Mouse (Mus musculus) G1E (cell line): ENCODE measurements around the gene 4930579F01Rik. TPM values are rescaled to one million over a fixed set of nuclear protein-coding genes. Genes with fewer than 3 reads are reported as not detected.

Source experiments
- ATAC-seq: 2 replicates; pipeline ENCODE4 v1.8.0; 2016; ENCODE audit warnings: mild to moderate bottlenecking; ENCODE audit not compliant: insufficient number of reproducible peaks, poor library complexity, low FRiP score, severe bottlenecking; ENCODE audit errors: extremely low read depth
- DNase-seq: peaks from one replicate; pipeline ENCODE4 v3.0.0; 2012; ENCODE audit warnings: low spot score
- H3K27me3 ChIP-seq: 2 replicates; pipeline ENCODE4 v1.6.1; 2012; ENCODE audit warnings: mild to moderate bottlenecking, low read length, inconsistent platforms; ENCODE audit not compliant: insufficient read depth
- H3K36me3 ChIP-seq: replicated peaks from 2 replicates; pipeline ENCODE3; 2012; ENCODE audit warnings: mild to moderate bottlenecking, inconsistent platforms
- H3K4me1 ChIP-seq: 2 replicates; pipeline ENCODE4 v1.6.1; 2012; ENCODE audit warnings: low read depth, low read length, inconsistent platforms, mixed read lengths; ENCODE audit not compliant: insufficient read depth
- H3K4me3 ChIP-seq: 2 replicates; pipeline ENCODE4 v1.5.1; 2012; ENCODE audit warnings: low read depth, mild to moderate bottlenecking, inconsistent platforms, low read length, moderate library complexity, mixed read lengths
- H3K9me3 ChIP-seq: replicated peaks from 2 replicates; pipeline ENCODE4 v1.6.1; 2012; ENCODE audit warnings: inconsistent platforms
- CTCF ChIP-seq: IDR thresholded peaks from 2 replicates; pipeline ENCODE4 v1.5.1; 2012; ENCODE audit warnings: low read depth, low read length, inconsistent platforms, mixed read lengths
- GATA1 ChIP-seq: IDR thresholded peaks from 2 replicates; pipeline ENCODE4 v1.6.1; 2012; ENCODE audit warnings: borderline replicate concordance, low read length, inconsistent platforms, mixed read lengths
- GATA2 ChIP-seq: IDR thresholded peaks from 2 replicates; pipeline ENCODE4 v1.6.1; 2012; ENCODE audit warnings: low read depth, low read length, inconsistent platforms, borderline replicate concordance
- POLR2AphosphoS5 ChIP-seq: IDR thresholded peaks from 2 replicates; pipeline ENCODE4 v1.6.1; 2012; ENCODE audit warnings: low read depth, low read length, inconsistent platforms; ENCODE audit not compliant: insufficient replicate concordance
- TAL1 ChIP-seq: conservative IDR thresholded peaks from 2 replicates; pipeline ENCODE4 v1.6.1; 2012; ENCODE audit warnings: low read depth, low read length, inconsistent platforms, mixed read lengths
- polyA plus RNA-seq: library from polyadenylated mRNA; stranded (reverse); fragments of >175 nt; gene quantifications from 2 replicates; pipeline ENCODE4 v1.2.3, GENCODE M21; 2012
- total RNA-seq, 2 experiments: library from RNA; stranded (forward) in 1 of 2; stranded (reverse) in 1 of 2; fragments of 200-1000 nt in 1 of 2; fragments of >200 nt in 1 of 2; fragmentation: Nextera tagmentation in 1 of 2; gene quantifications; 2 replicates each; pipeline ENCODE4 v1.2.3; 2014 to 2017

4930579F01Rik gene
- total and polyA plus RNA-seq, 3 experiments: not detected

GRCm38 (mm10) chr3:138239461-138239860 lies 45.8 kb upstream of the 4930579F01Rik start:
- H3K9me3 ChIP-seq: no peaks in the 10 kb centered on the region
- DNase-seq: no peak
- peaks cover 10% of the 10 kb centered on the region for H3K27me3 ChIP-seq
- TF ChIP-seq GATA1 (no peak), TAL1 (no peak), CTCF (no peak), POLR2AphosphoS5 (no peak), GATA2 (no peak)
- no peak for ATAC-seq
- H3K4me1 ChIP-seq: no peaks in the 10 kb centered on the region
- H3K36me3 ChIP-seq: no peaks in the 10 kb centered on the region
- no peak overlapping the region for H3K4me3 ChIP-seq

- Histone ChIP-seq H3K4me1 (no peaks in the 10 kb centered on the region), H3K9me3 (no peaks in the 10 kb centered on the region), H3K4me3 (no peak overlapping the region), H3K36me3 (no peaks in the 10 kb centered on the region), H3K27me3 (peaks cover 10% of the 10 kb centered on the region)
- DNase-seq (no peak), ATAC-seq (no peak)
- TF ChIP-seq GATA2: no peak
- TF ChIP-seq TAL1: no peak
- TF ChIP-seq POLR2AphosphoS5: no peak
- no peak for TF ChIP-seq CTCF
- TF ChIP-seq GATA1: no peak
These were observed 44.4 kb upstream of the 4930579F01Rik start for GRCm38 (mm10) chr3:138238046-138238445.

DNA sequence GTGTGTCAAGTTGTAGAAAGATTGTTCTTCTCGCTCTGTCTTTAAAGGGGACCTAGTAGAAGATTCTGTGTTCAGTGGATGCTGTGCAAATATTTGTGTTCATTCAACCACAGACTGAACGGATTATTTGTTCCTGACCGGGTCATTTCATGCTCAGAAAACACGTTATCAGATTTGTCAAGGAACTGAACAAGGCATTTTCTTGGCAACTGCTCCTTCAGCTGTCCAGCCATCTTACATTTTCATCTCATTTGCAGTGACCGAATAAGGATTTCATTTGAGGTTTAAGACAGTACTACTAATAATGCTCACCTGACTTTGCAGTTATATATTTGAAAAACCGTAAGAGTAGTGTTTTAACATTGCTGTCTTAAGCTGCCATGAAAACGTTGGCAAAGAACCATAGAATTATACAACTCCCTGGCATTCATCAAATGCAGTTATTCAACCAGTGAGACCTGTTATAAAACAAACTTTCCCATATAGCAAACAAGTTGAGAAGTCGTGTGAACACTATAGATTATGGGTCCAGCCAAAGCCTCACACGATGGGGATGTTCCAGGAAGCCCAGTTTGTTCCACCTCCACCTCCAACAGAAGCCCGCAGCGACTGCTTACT lies 43.0 kb upstream of the 4930579F01Rik start:
- Histone ChIP-seq H3K9me3 (no peaks in the 10 kb centered on the region), H3K4me3 (no peak overlapping the region), H3K36me3 (no peaks in the 10 kb centered on the region), H3K27me3 (peaks cover 5% of the 10 kb centered on the region; the same call in 1 of the 2 replicates), H3K4me1 (no peaks in the 10 kb centered on the region)
- DNase-seq: no peak
- no peak for TF ChIP-seq GATA2
- no peak for TF ChIP-seq CTCF
- ATAC-seq: no peak

DNA sequence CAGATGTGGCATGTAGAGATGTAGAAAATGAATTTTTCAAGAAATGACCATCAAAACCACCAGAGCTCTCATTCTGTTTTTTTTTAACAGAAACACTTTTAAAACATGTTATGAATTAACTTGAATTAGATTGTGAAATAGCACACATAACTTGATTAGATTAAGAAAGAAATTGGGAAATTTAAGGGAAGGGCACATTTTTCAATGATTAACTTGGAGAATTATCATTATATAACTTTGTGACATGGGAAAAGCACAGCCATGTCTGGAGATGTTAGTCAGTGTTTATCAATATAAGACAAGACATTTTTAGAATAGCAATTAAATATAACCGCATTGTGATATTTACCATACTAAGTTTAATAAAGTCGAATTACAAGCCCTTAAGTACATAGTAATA lies 37.9 kb upstream of the 4930579F01Rik start:
- DNase-seq (no peak), ATAC-seq (no peak)
- TF ChIP-seq TAL1 (no peak), GATA2 (no peak), POLR2AphosphoS5 (no peak), GATA1 (no peak), CTCF (no peak)

GRCm38 (mm10) chr3:138230266-138230665 lies 36.6 kb upstream of the 4930579F01Rik start:
- Histone ChIP-seq H3K27me3 (peaks cover 7% of the 10 kb centered on the region), H3K4me1 (no peaks in the 10 kb centered on the region), H3K4me3 (no peak overlapping the region), H3K36me3 (no peaks in the 10 kb centered on the region), H3K9me3 (no peaks in the 10 kb centered on the region)
- no peak for ATAC-seq
- no peak for DNase-seq
- TF ChIP-seq POLR2AphosphoS5 (no peak), CTCF (no peak), GATA1 (no peak), GATA2 (no peak), TAL1 (no peak)

More for the DNA sequence above, 37.9 kb upstream of the 4930579F01Rik start:
- Histone ChIP-seq H3K36me3 (no peaks in the 10 kb centered on the region), H3K9me3 (no peaks in the 10 kb centered on the region), H3K27me3 (peaks cover 7% of the 10 kb centered on the region), H3K4me3 (no peak overlapping the region), H3K4me1 (no peaks in the 10 kb centered on the region)

- Histone ChIP-seq H3K27me3 (peaks cover 10% of the 10 kb centered on the region), H3K4me1 (no peaks in the 10 kb centered on the region), H3K4me3 (no peak overlapping the region), H3K36me3 (no peaks in the 10 kb centered on the region), H3K9me3 (no peaks in the 10 kb centered on the region)
- TF ChIP-seq POLR2AphosphoS5: no peak
- TF ChIP-seq GATA2: no peak
- no peak for TF ChIP-seq GATA1
- no peak for TF ChIP-seq CTCF
- no peak for TF ChIP-seq TAL1
- DNase-seq: no peak
- ATAC-seq: no peak
These were observed 35.8 kb upstream of the 4930579F01Rik start for GRCm38 (mm10) chr3:138229448-138229847.

GRCm38 (mm10) chr3:138227782-138228181 lies 34.2 kb upstream of the 4930579F01Rik start:
- no peaks in the 10 kb centered on the region for H3K36me3 ChIP-seq
- peaks cover 10% of the 10 kb centered on the region; the same call in 1 of the 2 replicates for H3K27me3 ChIP-seq
- H3K9me3 ChIP-seq: no peaks in the 10 kb centered on the region
- ATAC-seq (no peak), DNase-seq (no peak)
- TF ChIP-seq GATA2 (no peak), CTCF (no peak), TAL1 (no peak), POLR2AphosphoS5 (no peak), GATA1 (no peak)
- H3K4me1 ChIP-seq: no peaks in the 10 kb centered on the region
- no peak overlapping the region for H3K4me3 ChIP-seq
